Mouse (Mus musculus) heart, postnatal 0 days (tissue): ENCODE measurements around the gene Prdm10. TPM values are rescaled to one million over a fixed set of nuclear protein-coding genes. Genes with fewer than 3 reads are reported as not detected.

Experiments
- ATAC-seq: fragments of 200-750 bp; cut with Nextera tagmentation; 2 replicates; pipeline ENCODE4 v1.8.0; 2017; ENCODE audit warnings: low read depth, moderate number of reproducible peaks, moderate library complexity; ENCODE audit not compliant: insufficient read depth
- DNase-seq: peaks from one replicate; pipeline ENCODE4 v3.0.0-alpha.2; 2016; ENCODE audit warnings: low spot score
- H3K27ac ChIP-seq: fragments of 300-500 bp; sonication (generic); 2 replicates; pipeline ENCODE4 v1.5.1; 2014; ENCODE audit warnings: low read depth, mild to moderate bottlenecking
- H3K27me3 ChIP-seq: fragments of 300-500 bp; sonication (generic); 2 replicates; pipeline ENCODE4 v1.6.1; 2014; ENCODE audit warnings: low read length, mixed read lengths; ENCODE audit not compliant: control insufficient read depth, insufficient read depth
- H3K36me3 ChIP-seq: fragments of 300-500 bp; sonication (generic); replicated peaks from 2 replicates; pipeline ENCODE4 v1.6.1; 2014; ENCODE audit warnings: low read length, mixed read lengths; ENCODE audit not compliant: control insufficient read depth, insufficient read depth
- H3K4me1 ChIP-seq: fragments of 300-500 bp; sonication (generic); 2 replicates; pipeline ENCODE4 v1.6.1; 2014; ENCODE audit warnings: antibody characterized with exemption; ENCODE audit not compliant: control insufficient read depth, insufficient read depth
- H3K4me2 ChIP-seq: fragments of 300-500 bp; sonication (generic); 2 replicates; pipeline ENCODE4 v1.6.1; 2014; ENCODE audit warnings: low read depth, mild to moderate bottlenecking, low read length, moderate library complexity
- H3K4me3 ChIP-seq: fragments of 300-500 bp; sonication (generic); 2 replicates; pipeline ENCODE4 v1.5.1; 2014; ENCODE audit warnings: low read depth, low read length
- H3K9ac ChIP-seq: fragments of 300-500 bp; sonication (generic); replicated peaks from 2 replicates; pipeline ENCODE4 v1.6.1; 2014; ENCODE audit warnings: low read depth, low read length, mixed read lengths
- H3K9me3 ChIP-seq: fragments of 300-500 bp; sonication (generic); replicated peaks from 2 replicates; pipeline ENCODE4 v1.6.1; 2016; ENCODE audit warnings: low read length; ENCODE audit not compliant: control insufficient read depth
- CTCF ChIP-seq: IDR thresholded peaks from 2 replicates; pipeline ENCODE4 v1.5.1; 2016; ENCODE audit warnings: antibody characterized with exemption, control low read depth, low read depth
- EP300 ChIP-seq: IDR thresholded peaks from 2 replicates; pipeline ENCODE4 v1.6.1; 2016; ENCODE audit warnings: antibody characterized with exemption, low read depth
- WGBS: fragments of 180-500 bp; shearing (Covaris S2); extraction: QIAGEN DNeasy Blood & Tissue Kit; methylation state at CpG from one replicate; pipeline ENCODE4 v1.1.7; 2014; 5-methylcytosine and 5-hydroxymethylcytosine counted together
- polyA plus RNA-seq: library from polyadenylated mRNA; unstranded; fragments of >200 nt; fragmentation: Nextera tagmentation; extraction: Ambion mirVana; gene quantifications from 2 replicates; pipeline ENCODE4 v1.2.1, GENCODE M21; 2015
- total RNA-seq: library from RNA; depleted of rRNA; stranded (reverse); fragments of >200 nt; gene quantifications from 2 replicates; pipeline ENCODE4 v1.2.3, GENCODE M21; 2014; ENCODE audit warnings: low replicate concordance

Gene Prdm10
- total and polyA plus RNA-seq, 2 experiments from 2014 or later = 1.2 to 2.6 TPM

DNA sequence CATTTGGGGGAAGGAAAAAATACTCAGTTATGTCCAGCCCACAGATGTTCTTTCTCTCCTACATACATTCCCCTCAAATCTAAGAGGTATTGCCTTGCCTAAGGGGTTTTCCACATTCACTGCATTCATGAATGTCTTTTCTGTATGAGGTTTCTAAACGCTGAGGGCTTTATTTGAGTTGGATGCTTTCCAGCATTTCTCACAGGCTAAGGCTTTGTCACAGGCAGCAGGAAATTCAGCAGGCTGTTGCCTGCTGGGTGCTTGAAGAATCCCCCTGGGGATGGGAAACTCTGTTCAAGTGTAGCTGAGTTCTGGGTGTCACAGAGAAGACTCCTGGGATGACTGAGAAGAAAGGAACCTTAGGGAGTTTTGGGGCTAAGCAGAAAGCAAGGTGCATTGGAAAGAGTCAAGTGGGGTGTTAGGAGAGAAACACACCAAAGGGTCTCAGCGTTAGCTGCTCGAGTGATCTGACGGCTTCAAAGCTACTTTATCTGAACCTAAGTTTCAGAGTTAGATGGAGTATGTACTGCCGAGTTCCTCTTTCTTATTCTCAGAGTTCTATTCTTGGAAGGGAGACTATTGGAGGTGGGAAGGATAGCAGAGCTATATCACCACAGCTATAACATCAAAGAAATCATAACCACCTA is 14.2 kb upstream of the Prdm10 start:
- peak; percentile 53; the same call in 1 of the 2 replicates for ATAC-seq

DNA sequence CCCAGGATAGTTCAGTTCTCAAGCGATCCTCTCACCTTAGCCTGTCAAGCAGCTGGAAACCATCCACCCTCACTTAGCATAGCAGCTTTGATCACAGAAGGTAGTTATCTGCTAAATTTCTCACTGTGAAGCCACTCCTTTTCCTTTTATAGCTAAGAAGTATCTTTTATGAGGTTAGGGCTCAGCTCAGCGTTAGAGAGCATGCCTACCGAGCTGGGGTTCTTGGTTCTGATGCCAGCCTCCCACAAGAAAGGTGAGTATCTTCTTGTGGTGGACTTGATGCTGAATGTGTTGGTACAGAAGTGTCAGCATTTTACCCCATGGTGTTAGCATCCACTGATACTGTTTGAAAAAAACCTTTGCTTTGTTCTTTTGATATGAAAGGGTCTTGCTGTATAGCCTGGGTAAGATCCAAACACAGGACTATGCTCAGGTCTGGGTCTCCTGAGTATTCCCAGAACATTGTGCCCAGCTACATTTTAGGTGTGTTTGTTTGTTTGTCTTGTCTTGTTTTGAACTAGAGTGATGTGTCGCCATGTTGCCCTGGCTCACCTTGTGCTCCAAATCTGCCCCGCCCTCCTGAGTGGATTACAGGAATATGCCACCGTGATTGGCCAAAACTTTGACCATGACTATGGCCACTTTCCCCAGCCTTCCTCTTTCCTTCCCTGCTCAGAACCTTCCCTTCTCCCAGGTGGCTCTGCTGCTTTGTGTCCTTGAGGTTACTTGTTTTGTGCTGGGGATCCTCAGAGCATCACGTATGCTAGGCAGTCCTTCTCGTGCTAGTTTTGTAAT is 8.9 kb upstream of the Prdm10 start:
- H3K4me2 ChIP-seq = no peak overlapping the region
- no peak for TF ChIP-seq CTCF
- no peak for TF ChIP-seq EP300
- H3K36me3 ChIP-seq = no peaks in the 10 kb centered on the region
- no peaks in the 10 kb centered on the region for H3K27me3 ChIP-seq
- 61% methylated on average over 8 of the region's 8 CpGs for WGBS
- no peak overlapping the region for H3K9ac ChIP-seq
- no peak overlapping the region for H3K4me3 ChIP-seq
- no peak overlapping the region for H3K27ac ChIP-seq
- no peaks in the 10 kb centered on the region for H3K4me1 ChIP-seq
- ATAC-seq (no peak), DNase-seq (no peak)
- no peaks in the 10 kb centered on the region for H3K9me3 ChIP-seq

More for the DNA sequence above, 14.2 kb upstream of the Prdm10 start:
- Histone ChIP-seq H3K27me3 (no peaks in the 10 kb centered on the region), H3K4me2 (no peak overlapping the region), H3K27ac (peak overlapping the region; percentile 59), H3K9me3 (no peaks in the 10 kb centered on the region), H3K4me3 (no peak overlapping the region), H3K4me1 (peaks cover 5% of the 10 kb centered on the region; the same call in 1 of the 2 replicates), H3K9ac (no peak overlapping the region), H3K36me3 (no peaks in the 10 kb centered on the region)
- peak; percentile 76 for DNase-seq
- WGBS = 18% methylated on average over 5 of the region's 5 CpGs
- no peak for TF ChIP-seq CTCF
- no peak for TF ChIP-seq EP300

DNA sequence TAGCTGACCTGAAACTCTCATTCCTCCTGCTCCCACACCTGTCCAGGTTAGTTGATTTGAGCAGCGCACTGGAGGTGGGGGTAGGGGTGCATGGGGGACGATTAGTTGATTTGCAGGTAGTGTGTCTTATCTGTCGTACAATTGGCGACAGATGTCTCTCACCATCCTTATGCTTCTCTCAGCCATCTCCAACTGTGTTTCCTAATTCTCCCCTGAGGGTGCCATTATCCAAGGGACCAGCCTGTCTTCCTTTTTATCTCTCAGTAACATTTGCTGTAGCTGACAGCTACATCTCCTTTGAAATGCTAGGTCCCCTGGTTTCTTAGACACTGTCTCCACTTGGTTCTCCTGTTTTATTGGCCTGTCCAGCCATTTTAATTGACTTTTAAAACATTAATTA is 8.2 kb upstream of the Prdm10 start:
- DNase-seq (no peak), ATAC-seq (no peak)
- H3K4me3 ChIP-seq = no peak overlapping the region
- H3K9ac ChIP-seq = no peak overlapping the region
- H3K27me3 ChIP-seq = no peaks in the 10 kb centered on the region
- H3K4me2 ChIP-seq = no peak overlapping the region
- no peaks in the 10 kb centered on the region for H3K9me3 ChIP-seq
- TF ChIP-seq EP300 = no peak
- no peak for TF ChIP-seq CTCF
- H3K4me1 ChIP-seq = no peaks in the 10 kb centered on the region
- 67% methylated on average over 4 of the region's 4 CpGs for WGBS
- H3K36me3 ChIP-seq = no peaks in the 10 kb centered on the region
- no peak overlapping the region for H3K27ac ChIP-seq

- no peak overlapping the region for H3K4me2 ChIP-seq
- TF ChIP-seq CTCF (no peak), EP300 (no peak)
- no peak for ATAC-seq
- no peak for DNase-seq
- no peak overlapping the region for H3K4me3 ChIP-seq
- H3K4me1 ChIP-seq = peaks cover 7% of the 10 kb centered on the region; the same call in 1 of the 2 replicates
- no peaks in the 10 kb centered on the region for H3K36me3 ChIP-seq
- H3K9ac ChIP-seq = no peak overlapping the region
- no peaks in the 10 kb centered on the region for H3K27me3 ChIP-seq
- H3K27ac ChIP-seq = peak overlapping the region; percentile 99; the same call in 1 of the 2 replicates
- 83% methylated on average over 7 of the region's 7 CpGs for WGBS
- H3K9me3 ChIP-seq = no peaks in the 10 kb centered on the region
Measured at GRCm38 (mm10) chr9:31278651-31279050, 1.7 kb upstream of the Prdm10 start.

GRCm38 (mm10) chr9:31279306-31279705 is 1.0 kb upstream of the Prdm10 start:
- TF ChIP-seq EP300 (no peak), CTCF (no peak)
- DNase-seq (no peak), ATAC-seq (no peak)
- H3K36me3 ChIP-seq = no peaks in the 10 kb centered on the region
- H3K4me2 ChIP-seq = peak overlapping the region; percentile 84
- H3K27me3 ChIP-seq = no peaks in the 10 kb centered on the region
- H3K4me3 ChIP-seq = peak overlapping the region; percentile 77
- no peaks in the 10 kb centered on the region for H3K9me3 ChIP-seq
- peak overlapping the region; percentile 99 for H3K27ac ChIP-seq
- peaks cover 7% of the 10 kb centered on the region; the same call in 1 of the 2 replicates for H3K4me1 ChIP-seq
- peak overlapping the region; percentile 89 for H3K9ac ChIP-seq
- 69% methylated on average over 2 of the region's 2 CpGs for WGBS
